Mouse (Mus musculus) mesoderm, embryonic 11.5 days (tissue): ENCODE measurements around the gene Ccdc134.
A peak's percentile ranks its signal among the peaks of the same experiment; 100 is the strongest.
"Not testable (repeated sequence)": the region's sequence is repeated elsewhere in the genome, so short reads cannot be mapped to it uniquely, and the experiment has no call there.

Source experiments
- DNase-seq: peaks from one replicate; pipeline ENCODE4 v3.0.0-alpha.2; 2012; ENCODE audit warnings: low read depth, low spot score

The Ccdc134 gene

DNA sequence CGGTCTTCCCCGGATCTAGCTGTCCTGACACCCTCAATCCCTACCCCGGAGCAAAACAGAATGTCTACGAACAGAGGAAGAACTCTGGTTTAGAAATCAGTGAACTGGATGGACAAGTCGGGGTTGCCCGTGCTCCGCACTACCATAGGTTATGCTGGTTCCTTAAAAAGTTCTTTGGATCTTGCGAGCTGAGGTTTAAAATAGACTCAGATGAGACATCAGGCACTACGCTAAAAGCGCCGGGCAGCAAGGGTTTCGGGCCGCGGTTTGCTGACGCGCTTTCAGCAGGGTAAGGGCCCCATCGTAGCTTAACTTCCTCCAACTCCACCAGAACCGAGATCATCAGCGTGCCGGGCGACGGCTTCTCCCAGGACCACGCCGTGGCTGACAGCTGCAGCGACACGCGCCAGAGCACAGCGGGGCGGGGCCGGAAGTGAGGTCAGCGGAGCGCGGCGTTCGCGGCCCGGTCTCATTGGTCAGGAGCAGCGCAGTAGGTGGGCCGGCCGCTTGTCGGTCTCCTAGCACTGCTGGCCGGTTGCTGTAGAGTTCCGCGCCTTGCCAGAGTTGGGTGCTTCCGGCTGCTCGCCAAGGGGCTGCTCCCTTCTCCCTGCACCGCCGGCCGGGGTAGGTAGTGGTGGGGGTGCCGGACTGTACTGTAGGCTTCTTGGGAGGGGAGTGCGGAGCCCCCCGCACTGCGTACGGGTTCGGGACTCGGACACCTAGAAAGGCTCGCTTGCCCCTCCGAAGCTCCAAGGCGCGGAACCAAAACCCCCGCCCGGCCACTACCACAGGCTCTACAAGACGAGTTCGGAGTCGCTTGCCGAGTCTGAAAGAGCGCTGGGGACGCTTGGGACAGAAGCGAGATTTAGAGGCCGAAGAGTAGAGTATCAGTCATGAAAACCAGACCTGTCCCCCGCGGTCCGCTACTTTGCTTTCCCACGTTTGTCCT, at the start of gene Ccdc134:
Gene Ccdc134, plus strand, starts transcription at position 497 of the 949 bp plus-strand sequence.
- peak; percentile 94 for DNase-seq

DNA sequence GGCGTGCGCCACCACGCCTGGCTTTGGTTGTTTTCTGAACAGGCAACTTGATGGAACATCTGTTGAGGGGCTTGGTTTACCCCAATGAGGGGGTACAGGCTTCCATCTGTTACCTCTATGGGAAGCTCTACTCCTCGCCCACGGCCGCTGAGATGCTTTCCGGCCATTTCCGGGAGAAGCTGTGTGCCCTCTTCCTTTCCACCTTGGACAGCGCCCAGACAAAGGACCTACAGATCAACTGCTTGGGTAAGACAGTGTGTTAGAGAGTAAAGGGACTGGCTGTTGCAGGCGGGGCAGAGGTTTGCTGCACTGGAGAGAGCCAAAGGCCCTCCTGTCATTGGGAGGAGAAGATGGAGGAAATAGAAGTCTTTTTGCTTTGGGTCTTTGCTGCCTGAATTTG, 47.8 kb upstream of the Ccdc134 start:
- DNase-seq, result peak; percentile 39

DNA sequence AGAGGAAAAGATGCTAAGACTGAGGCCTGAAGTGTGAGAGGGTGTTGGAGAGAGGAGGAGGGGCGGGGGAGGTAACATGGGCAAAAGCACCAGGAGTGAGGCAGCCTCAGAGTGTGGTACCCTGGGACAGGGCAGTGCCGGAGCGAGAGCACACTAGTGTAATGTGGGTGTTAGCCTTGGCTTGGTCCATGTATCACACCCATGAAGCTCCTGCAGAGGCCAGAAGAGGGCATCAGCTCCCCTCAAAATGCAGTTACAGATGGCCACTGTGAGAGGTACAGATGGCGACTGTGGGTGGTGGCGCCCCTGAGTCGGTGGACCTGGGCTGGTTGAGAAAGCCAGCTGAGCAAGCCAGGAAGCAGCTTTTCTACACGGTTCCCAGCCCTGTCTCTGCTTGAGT, 46.6 kb upstream of the Ccdc134 start:
- DNase-seq, result peak; percentile 10

DNA sequence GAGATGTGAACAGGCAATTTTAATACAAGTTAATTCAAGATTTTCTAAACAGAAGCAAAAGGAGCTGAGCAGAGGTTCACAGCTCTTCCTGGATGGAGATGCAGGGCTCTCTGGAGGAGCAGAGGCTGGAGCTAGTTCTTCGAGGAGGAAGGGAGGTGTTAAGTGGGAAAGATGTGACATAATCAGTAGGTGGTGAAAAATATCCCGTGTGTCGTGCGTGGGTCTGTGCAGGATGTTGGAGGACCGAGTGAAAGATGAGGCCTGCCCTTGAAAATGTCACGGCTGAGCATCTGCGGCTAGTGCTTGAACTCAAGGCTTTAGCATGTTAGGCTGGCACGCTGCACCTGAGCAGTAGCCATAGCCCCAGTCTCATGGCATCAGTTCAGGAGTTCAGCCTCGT, 42.1 kb upstream of the Ccdc134 start:
- DNase-seq, result no peak

DNA sequence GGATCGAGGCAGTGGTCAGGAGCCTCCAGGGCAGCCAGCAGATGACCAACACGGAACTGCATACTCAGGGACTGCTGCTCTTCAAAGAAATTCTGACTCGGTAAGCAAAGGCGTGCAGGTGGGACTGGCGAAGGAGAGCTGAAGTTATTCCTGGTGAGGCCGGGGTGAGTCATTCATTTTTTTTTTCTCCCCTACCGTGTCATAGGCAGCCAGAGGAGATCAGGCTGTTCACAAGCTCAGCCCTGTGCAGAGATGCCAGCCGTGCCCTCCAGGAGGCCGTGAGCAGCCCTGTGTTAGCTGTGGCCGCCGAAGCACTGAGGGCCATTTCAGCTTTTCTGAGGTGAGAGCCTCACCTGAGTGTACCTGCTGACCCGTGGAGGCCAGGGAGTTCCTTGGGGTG, 41.6 kb upstream of the Ccdc134 start:
- DNase-seq, result no peak

- DNase-seq, result peak; percentile 33
Measured at GRCm38 (mm10) chr15:82087266-82087665, 40.5 kb upstream of the Ccdc134 start.

DNA sequence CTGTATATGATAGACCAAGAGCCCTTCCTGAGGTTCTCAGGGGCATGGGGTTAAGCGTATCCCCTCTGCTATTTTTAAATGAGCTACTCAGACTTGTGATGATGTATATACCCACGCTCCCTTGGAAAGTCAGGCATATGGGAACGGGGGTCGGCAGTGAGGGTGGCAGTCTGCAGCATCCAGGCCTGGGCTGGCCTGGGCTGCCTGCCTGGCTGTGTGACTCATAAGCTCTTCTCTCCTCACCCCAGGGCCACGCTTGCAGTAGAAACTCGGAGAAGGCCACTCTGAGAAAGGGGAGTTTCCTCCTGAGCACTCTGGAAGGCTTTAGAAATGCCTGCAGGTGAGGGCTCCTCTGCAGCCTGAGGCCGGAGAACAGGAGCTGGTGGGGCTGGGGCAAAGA, 36.7 kb upstream of the Ccdc134 start:
- no peak for DNase-seq

GRCm38 (mm10) chr15:82106953-82107555, 20.7 kb upstream of the Ccdc134 start:
- peak; percentile 81 for DNase-seq

- DNase-seq, result no peak
Measured at GRCm38 (mm10) chr15:82120544-82120943, 7.2 kb upstream of the Ccdc134 start.

GRCm38 (mm10) chr15:82126690-82127089, 1.0 kb upstream of the Ccdc134 start:
- DNase-seq, result not testable (repeated sequence)

- no peak for DNase-seq
Measured at GRCm38 (mm10) chr15:82128398-82128797, 676 bp downstream of the Ccdc134 start.

DNA sequence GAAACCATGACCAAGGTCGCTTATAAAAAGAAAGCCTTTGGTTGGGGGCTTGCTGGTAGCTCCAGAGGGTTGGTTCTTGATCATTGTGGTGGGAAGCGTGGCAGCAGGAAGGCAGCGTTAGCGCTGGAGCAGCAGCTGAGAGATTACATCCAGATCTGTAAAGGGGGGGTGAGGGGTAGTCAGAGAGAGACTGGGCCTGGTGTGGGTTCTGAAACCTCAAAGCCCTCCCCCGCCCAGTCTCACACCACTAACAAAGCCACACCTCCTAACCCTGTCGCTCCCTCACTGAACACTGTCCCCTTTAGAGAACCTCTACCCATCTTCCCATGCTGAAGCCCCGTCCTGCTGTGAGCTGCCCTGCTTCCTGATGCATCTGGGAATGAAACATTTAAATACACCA, 2.9 kb downstream of the Ccdc134 start:
- DNase-seq, result no peak

GRCm38 (mm10) chr15:82135372-82135771, 7.7 kb downstream of the Ccdc134 start:
- DNase-seq, result no peak

GRCm38 (mm10) chr15:82138565-82138964, 10.8 kb downstream of the Ccdc134 start:
- DNase-seq, result peak; percentile 71

DNA sequence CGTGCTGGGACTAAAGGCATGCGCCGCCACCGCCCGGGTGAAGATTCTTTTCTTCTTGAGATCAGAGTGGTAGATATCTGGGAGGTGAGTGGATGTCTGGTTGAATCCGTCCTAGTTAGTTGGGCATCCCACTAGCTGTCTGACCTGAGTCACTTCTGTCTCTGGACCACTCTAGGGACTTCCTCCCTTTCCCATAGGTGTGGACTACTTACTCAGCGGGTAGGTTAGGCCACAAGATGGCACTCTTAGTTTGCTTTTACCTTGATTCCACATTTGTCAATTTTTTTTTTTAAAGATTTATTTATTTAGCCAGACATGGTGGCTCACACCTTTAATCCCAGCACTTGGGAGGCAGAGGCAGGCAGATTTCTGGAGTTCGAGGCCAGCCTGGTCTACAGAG, 11.5 kb downstream of the Ccdc134 start:
- DNase-seq, result no peak

DNA sequence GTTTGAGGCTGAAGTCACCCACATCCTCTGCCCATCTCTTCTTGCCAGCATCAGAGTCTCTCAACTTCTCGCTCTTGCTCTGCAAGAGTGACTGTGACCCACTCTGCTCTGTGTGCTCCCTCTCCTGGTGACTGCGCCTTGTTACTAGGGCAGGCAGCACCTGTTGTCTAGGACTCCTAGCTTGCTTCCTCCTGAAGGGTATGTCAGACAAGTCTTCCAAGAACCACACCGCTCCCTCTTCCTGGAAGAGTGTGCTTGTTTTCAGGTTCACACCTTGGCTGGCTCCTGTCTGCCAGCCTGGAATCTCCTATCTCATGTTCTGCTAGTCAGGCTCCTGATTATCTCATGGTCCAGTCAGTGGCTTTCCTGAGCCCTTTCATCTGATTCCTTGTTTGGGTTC, 12.6 kb downstream of the Ccdc134 start:
- DNase-seq, result no peak

DNA sequence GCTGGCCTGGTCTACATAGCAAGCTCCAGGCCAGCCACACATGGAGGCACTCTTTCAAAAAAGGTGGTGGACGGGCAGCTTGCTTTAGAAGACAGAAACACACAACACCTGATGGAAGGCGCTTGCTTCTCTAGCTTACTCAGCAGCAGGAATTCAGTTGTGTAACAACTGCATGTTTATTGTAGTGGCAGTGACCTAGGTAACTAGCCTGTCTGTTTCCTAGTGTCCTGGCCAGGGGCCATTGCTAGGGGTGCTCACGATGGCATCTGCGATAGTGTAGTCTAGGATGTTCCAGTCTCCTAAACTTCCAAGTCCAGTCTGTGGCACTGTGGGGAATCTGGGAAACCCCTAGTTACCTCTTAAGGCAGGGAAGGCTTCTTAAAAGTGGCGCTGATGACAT, 16.4 kb downstream of the Ccdc134 start:
- no peak for DNase-seq

DNA sequence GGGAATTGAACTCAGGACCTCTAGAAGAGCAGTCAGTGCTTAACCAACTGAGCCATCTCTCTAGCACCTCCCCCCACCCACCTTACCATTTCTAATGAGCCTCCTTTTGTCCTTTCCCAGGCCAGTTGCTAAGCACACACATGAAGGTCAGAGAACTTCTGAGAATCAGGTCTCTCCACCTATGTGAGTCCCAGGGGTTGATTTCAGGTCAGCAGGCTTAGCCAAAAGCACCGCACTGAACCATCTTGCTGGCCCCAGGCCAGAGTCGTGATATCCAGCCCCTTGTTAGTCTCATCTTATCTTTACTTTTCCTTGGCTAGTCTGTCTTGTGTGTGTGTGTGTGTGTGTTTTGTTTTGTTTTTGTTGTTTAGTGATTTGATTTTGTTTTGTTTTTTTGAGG, 17.7 kb downstream of the Ccdc134 start:
- no peak for DNase-seq

- no peak for DNase-seq
Measured at GRCm38 (mm10) chr15:82145851-82146769, 18.4 kb downstream of the Ccdc134 start.

DNA sequence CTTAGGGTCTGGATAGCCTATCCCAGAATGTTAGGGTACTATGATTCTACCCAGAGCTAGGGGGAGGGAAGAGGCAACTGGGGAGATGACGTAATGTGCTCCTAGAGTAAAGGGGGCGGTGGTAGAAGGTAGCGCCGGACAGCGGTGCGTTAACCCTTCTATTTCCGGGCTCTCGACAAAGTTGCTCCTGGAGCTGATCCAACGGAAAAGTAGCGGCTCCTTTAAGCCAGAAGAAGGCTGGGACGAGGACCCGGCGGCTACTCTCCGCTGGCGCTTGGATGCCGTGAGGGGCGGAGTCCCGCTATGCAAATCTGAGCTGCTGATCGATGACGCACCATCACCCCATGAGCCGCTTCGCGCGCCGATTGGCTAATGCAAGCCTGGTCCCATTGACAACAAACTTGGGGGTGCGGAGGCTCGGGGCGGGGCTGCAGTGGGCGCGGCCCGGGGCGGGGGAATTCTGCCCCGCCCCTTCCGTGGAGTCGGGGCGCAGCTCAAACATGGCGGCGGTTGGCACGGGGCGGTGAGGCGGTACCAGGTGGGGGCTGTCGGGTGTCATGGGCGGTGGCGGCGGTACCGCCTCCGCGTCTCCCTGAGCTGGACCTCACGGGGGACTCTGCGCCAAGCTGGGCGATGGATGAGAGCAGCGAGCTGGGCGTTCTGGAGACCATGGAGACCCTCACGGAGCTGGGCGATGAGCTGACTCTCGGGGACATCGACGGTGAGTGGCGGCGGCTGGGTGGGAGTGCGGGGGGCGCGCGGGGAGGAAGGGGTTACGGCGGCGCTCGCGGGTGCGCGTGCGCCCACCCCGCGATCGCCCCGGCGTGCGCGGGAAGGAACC, 19.3 kb downstream of the Ccdc134 start, which contains the start of gene Srebf2:
Gene Srebf2, plus strand, starts transcription at position 412 of the 841 bp plus-strand sequence.
- DNase-seq, result peak; percentile 100

DNA sequence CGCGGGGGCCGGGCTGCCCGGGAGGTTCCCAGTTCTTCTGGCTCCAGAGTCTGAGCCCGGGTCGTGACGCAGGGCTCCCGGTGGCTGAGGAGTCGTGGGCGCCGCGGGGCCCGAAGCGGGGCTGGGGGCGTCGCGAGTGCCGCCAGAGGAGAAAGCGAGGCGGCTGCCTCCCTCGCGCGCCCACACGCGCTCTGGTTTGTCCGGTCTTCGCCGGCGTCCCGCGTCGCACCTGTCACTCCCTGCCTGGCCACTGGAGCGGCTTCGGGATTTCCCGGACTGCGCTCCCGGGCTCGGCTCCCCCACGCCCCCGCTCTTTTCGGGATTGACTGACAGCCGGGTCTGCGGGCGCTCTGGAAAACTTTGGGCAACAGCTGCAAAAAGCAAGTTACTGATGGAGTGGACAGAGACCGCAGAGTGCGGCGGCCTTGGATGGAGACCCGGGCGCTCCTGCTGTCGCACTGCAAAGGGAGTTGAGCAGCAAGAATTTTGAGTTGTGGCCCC, 19.9 kb downstream of the Ccdc134 start:
- peak; percentile 77 for DNase-seq
